Mouse (Mus musculus) cerebellum, adult 2 months (tissue): ENCODE data around the gene Lasp1.

Experiments used
- CTCF ChIP-seq: fragments of 200-500 bp; IDR thresholded peaks from 2 replicates; pipeline ENCODE4 v1.5.1; 2011; ENCODE audit warnings: low read depth, mild to moderate bottlenecking, control low read depth, low read length, moderate library complexity, borderline replicate concordance; ENCODE audit not compliant: insufficient read depth
- POLR2A ChIP-seq: fragments of 200-500 bp; IDR thresholded peaks from 2 replicates; pipeline ENCODE4 v1.6.1; 2011; ENCODE audit warnings: low read length, control low read depth, borderline replicate concordance; ENCODE audit not compliant: insufficient read depth

DNA sequence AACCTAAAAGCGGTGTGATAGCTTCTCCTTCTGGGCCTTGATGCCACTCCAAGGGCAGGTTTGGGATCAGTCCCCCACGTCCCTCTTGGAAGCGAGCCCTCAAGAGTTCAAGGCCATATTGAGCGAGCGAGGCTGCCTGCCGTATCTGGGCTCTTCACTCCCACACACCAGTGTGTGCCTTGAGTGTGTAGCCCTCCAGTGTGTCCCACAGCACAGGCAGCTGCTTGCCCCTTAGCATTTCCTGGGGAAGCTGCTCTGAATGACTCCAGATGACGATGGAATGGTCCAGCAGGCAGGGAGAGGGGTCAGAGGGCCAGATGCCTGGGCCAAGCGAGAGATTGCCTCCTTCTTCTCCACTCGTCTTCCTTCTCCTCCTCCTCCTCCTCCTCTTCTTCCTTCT lies 18.1 kb downstream of the Lasp1 start:
- TF ChIP-seq CTCF (no peak), POLR2A (no peak)
